Mouse (Mus musculus) c-Kit-negative CD71-positive TER-119-positive erythroid progenitor cells, embryonic 14.5 days (primary cell): Measurements from ENCODE around the gene Aig1.

Experiments used
- DNase-seq: peaks from one replicate; pipeline ENCODE4 v3.0.0-alpha.2; 2013; ENCODE audit warnings: low read depth, low spot score

Aig1 gene

GRCm38 (mm10) chr10:13631796-13632195 is 237.0 kb downstream of the Aig1 start:
- no peak for DNase-seq

GRCm38 (mm10) chr10:13623735-13624134 is 245.0 kb downstream of the Aig1 start:
- DNase-seq = no peak

- no peak for DNase-seq
Measured at GRCm38 (mm10) chr10:13600926-13601325, 267.9 kb downstream of the Aig1 start.

GRCm38 (mm10) chr10:13597491-13597890 is 271.3 kb downstream of the Aig1 start:
- no peak for DNase-seq
